Mouse (Mus musculus): ENCODE data around the gene Olfr1431. TPM values are rescaled to one million over a fixed set of nuclear protein-coding genes. Genes with fewer than 3 reads are reported as not detected.
"Not testable (repeated sequence)": the region's sequence is repeated elsewhere in the genome, so short reads cannot be mapped to it uniquely, and the experiment has no call there.

Gene Olfr1431
- polyA plus RNA-seq (2015; fragmentation: Nextera tagmentation; extraction: Ambion mirVana): not detected in 2 replicates

GRCm38 (mm10) chr19:12200334-12200733, at the start of gene Olfr1431:
TSS of gene Olfr1431 (plus strand) at chr19:12200634.
- Histone ChIP-seq H3K27ac (no peak within 1 kb of the TSS), H3K4me2 (no peak within 1 kb of the TSS), H3K9me3 (replicated peaks) (no peaks in the 10 kb centered on the region), H3K4me3 (replicated peaks) (no peak within 1 kb of the TSS), H3K9ac (no peak within 1 kb of the TSS), H3K27me3 (no peaks in the 10 kb centered on the region), H3K36me3 (no peaks in the 10 kb centered on the region), H3K4me1 (replicated peaks) (no peaks in the 10 kb centered on the region)
- ATAC-seq (ENCODE audit: low read depth): no peak
- no peak for DNase-seq
- whole genome bisulfite sequencing (ENCODE audit: insufficient replicate concordance): 42% methylated on average over 1 of the region's 1 CpGs

GRCm38 (mm10) chr19:12170062-12170599, 30.3 kb upstream of the Olfr1431 start, which contains the start of gene Olfr1555-ps1:
TSS of gene Olfr1555-ps1 (minus strand) at chr19:12170112.
- H3K4me2 ChIP-seq; ATAC-seq (ENCODE audit: low read depth): not testable (repeated sequence)
- WGBS (ENCODE audit: insufficient replicate concordance): 30% methylated on average over 1 of the region's 1 CpGs

GRCm38 (mm10) chr19:12175431-12175830, 25.0 kb upstream of the Olfr1431 start:
- not testable (repeated sequence) for H3K9me3 ChIP-seq (replicated peaks); DNase-seq; H3K27me3 ChIP-seq; H3K4me3 ChIP-seq (replicated peaks); H3K9ac ChIP-seq; H3K4me2 ChIP-seq; H3K4me1 ChIP-seq (replicated peaks); ATAC-seq (ENCODE audit: low read depth); H3K36me3 ChIP-seq; H3K27ac ChIP-seq
- WGBS (ENCODE audit: insufficient replicate concordance): 54% methylated on average over 5 of the region's 5 CpGs

More at GRCm38 (mm10) chr19:12170062-12170599, 30.3 kb upstream of the Olfr1431 start, which contains the start of gene Olfr1555-ps1:
- H3K36me3 ChIP-seq; DNase-seq; H3K9me3 ChIP-seq (replicated peaks); H3K27ac ChIP-seq; H3K9ac ChIP-seq; H3K27me3 ChIP-seq; H3K4me1 ChIP-seq (replicated peaks); H3K4me3 ChIP-seq (replicated peaks): not testable (repeated sequence)

GRCm38 (mm10) chr19:12199076-12199475, 1.4 kb upstream of the Olfr1431 start:
- ATAC-seq (ENCODE audit: low read depth); DNase-seq; H3K27ac ChIP-seq; H3K9me3 ChIP-seq (replicated peaks); H3K36me3 ChIP-seq; H3K4me3 ChIP-seq (replicated peaks); H3K4me2 ChIP-seq; H3K4me1 ChIP-seq (replicated peaks); H3K9ac ChIP-seq; H3K27me3 ChIP-seq: not testable (repeated sequence)
- 76% methylated on average over 4 of the region's 4 CpGs for WGBS (ENCODE audit: insufficient replicate concordance)

GRCm38 (mm10) chr19:12232496-12232895, 32.1 kb downstream of the Olfr1431 start, which contains the start of gene Olfr1432:
TSS of gene Olfr1432 (minus strand) at chr19:12232596.
- not testable (repeated sequence) for H3K27ac ChIP-seq; H3K27me3 ChIP-seq; H3K4me2 ChIP-seq; H3K9me3 ChIP-seq (replicated peaks); ATAC-seq (ENCODE audit: low read depth); H3K4me1 ChIP-seq (replicated peaks); DNase-seq; H3K36me3 ChIP-seq; H3K9ac ChIP-seq; H3K4me3 ChIP-seq (replicated peaks)

GRCm38 (mm10) chr19:12241559-12241958, 41.1 kb downstream of the Olfr1431 start, which contains the start of gene Olfr262:
TSS of gene Olfr262 (minus strand) at chr19:12241659.
- Histone ChIP-seq H3K9ac (no peak within 1 kb of the TSS), H3K27me3 (no peaks in the 10 kb centered on the region), H3K27ac (no peak within 1 kb of the TSS), H3K36me3 (no peaks in the 10 kb centered on the region), H3K4me1 (replicated peaks) (no peaks in the 10 kb centered on the region), H3K4me2 (no peak within 1 kb of the TSS), H3K9me3 (replicated peaks) (no peaks in the 10 kb centered on the region), H3K4me3 (replicated peaks) (no peak within 1 kb of the TSS)
- DNase-seq (no peak), ATAC-seq (ENCODE audit: low read depth) (no peak)
- WGBS (ENCODE audit: insufficient replicate concordance): 42% methylated on average over 1 of the region's 1 CpGs

- Histone ChIP-seq H3K9ac (no peak within 1 kb of the TSS), H3K27me3 (no peaks in the 10 kb centered on the region), H3K36me3 (no peaks in the 10 kb centered on the region), H3K4me1 (replicated peaks) (no peaks in the 10 kb centered on the region), H3K9me3 (replicated peaks) (no peaks in the 10 kb centered on the region), H3K4me3 (replicated peaks) (no peak within 1 kb of the TSS), H3K27ac (no peak within 1 kb of the TSS), H3K4me2 (no peak within 1 kb of the TSS)
- no peak for ATAC-seq (ENCODE audit: low read depth)
- DNase-seq: no peak
- 34% methylated on average over 1 of the region's 1 CpGs for WGBS (ENCODE audit: insufficient replicate concordance)
Measured at GRCm38 (mm10) chr19:12260732-12261131, 60.3 kb downstream of the Olfr1431 start, which contains the start of gene Olfr235. TSS of gene Olfr235 (plus strand) at chr19:12261032.

Other genes starting within 250 kb of the Olfr1431 start
- 2.2 and 2.4 TPM in 2 replicates for gene Osbp, start 234.7 kb upstream of the Olfr1431 start, polyA plus RNA-seq (2015; fragmentation: Nextera tagmentation; extraction: Ambion mirVana)
- 0.03 TPM in 1 of 2 replicates, not detected in the other for gene Olfr1423, start 159.3 kb upstream of the Olfr1431 start, polyA plus RNA-seq (2015; fragmentation: Nextera tagmentation; extraction: Ambion mirVana)
- not detected in 2 replicates for gene Olfr1424, start 138.0 kb upstream of the Olfr1431 start, polyA plus RNA-seq (2015; fragmentation: Nextera tagmentation; extraction: Ambion mirVana)
- not detected in 2 replicates for gene Olfr1425, start 122.9 kb upstream of the Olfr1431 start, polyA plus RNA-seq (2015; fragmentation: Nextera tagmentation; extraction: Ambion mirVana)
- gene Olfr1426, start 108.6 kb upstream of the Olfr1431 start, polyA plus RNA-seq (2015; fragmentation: Nextera tagmentation; extraction: Ambion mirVana): not detected in 2 replicates
- not detected in 2 replicates for gene Olfr1427, start 97.3 kb upstream of the Olfr1431 start, polyA plus RNA-seq (2015; fragmentation: Nextera tagmentation; extraction: Ambion mirVana)
- not detected in 2 replicates for gene Olfr1428, start 84.7 kb upstream of the Olfr1431 start, polyA plus RNA-seq (2015; fragmentation: Nextera tagmentation; extraction: Ambion mirVana)
- not detected in 2 replicates for gene Olfr76, start 77.4 kb upstream of the Olfr1431 start, polyA plus RNA-seq (2015; fragmentation: Nextera tagmentation; extraction: Ambion mirVana)
- not detected in 2 replicates for gene Olfr1555-ps1, start 30.5 kb upstream of the Olfr1431 start, polyA plus RNA-seq (2015; fragmentation: Nextera tagmentation; extraction: Ambion mirVana)
- not detected in 2 replicates for gene Olfr1432, start 32.0 kb downstream of the Olfr1431 start, polyA plus RNA-seq (2015; fragmentation: Nextera tagmentation; extraction: Ambion mirVana)
- gene Olfr262, start 41.0 kb downstream of the Olfr1431 start, polyA plus RNA-seq (2015; fragmentation: Nextera tagmentation; extraction: Ambion mirVana): not detected in 2 replicates
- not detected in 2 replicates for gene Olfr235, start 60.4 kb downstream of the Olfr1431 start, polyA plus RNA-seq (2015; fragmentation: Nextera tagmentation; extraction: Ambion mirVana)
- gene Olfr1434, start 79.2 kb downstream of the Olfr1431 start, polyA plus RNA-seq (2015; fragmentation: Nextera tagmentation; extraction: Ambion mirVana): not detected in 2 replicates
- not detected in 2 replicates for gene Olfr1436, start 98.5 kb downstream of the Olfr1431 start, polyA plus RNA-seq (2015; fragmentation: Nextera tagmentation; extraction: Ambion mirVana)
- gene Olfr1437, start 124.5 kb downstream of the Olfr1431 start, polyA plus RNA-seq (2015; fragmentation: Nextera tagmentation; extraction: Ambion mirVana): not detected in 2 replicates
- gene Olfr1438-ps1, start 135.3 kb downstream of the Olfr1431 start, polyA plus RNA-seq (2015; fragmentation: Nextera tagmentation; extraction: Ambion mirVana): not detected in 2 replicates
- gene Olfr1440, start 186.6 kb downstream of the Olfr1431 start, polyA plus RNA-seq (2015; fragmentation: Nextera tagmentation; extraction: Ambion mirVana): not detected in 2 replicates
- gene Olfr1441, start 216.8 kb downstream of the Olfr1431 start, polyA plus RNA-seq (2015; fragmentation: Nextera tagmentation; extraction: Ambion mirVana): not detected in 2 replicates
- gene Pfpl, start 227.3 kb downstream of the Olfr1431 start, polyA plus RNA-seq (2015; fragmentation: Nextera tagmentation; extraction: Ambion mirVana): not detected in 2 replicates